Mouse (Mus musculus): ENCODE data around the gene Rnase4.

- TF ChIP-seq POLR2A (IDR thresholded peaks at IDR 0.05; ENCODE audit: low read depth, low read length), result no peak
- no peak for TF ChIP-seq CTCF (IDR thresholded peaks at IDR 0.05; ENCODE audit: borderline replicate concordance, insufficient read depth, low read length)
Measured at GRCm38 (mm10) chr14:51131086-51131815, 40.4 kb downstream of the Rnase4 start.
